Mouse (Mus musculus): Measurements from ENCODE around the gene Etl4.

DNA sequence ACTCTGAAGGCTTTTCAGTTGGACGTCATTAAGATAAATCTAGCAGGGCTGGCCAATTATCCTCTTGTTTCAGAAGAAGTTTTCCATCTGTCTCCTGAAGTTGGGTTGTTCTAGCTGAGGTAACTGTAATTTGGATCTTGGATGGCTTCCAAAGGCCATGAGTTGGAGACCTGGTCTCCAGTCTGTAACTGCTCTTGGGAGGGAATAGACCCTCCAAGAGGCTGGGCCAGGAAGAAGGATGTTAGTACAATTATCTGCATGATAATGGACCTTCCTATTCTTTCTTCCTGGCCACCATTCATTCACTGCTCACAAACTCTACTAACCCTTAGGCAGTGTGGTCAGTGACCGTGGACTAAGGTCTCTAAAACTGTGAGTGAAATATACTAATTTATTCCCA, 684.5 kb downstream of the Etl4 start:
- TF ChIP-seq EP300 (IDR thresholded peaks at IDR 0.05; ENCODE audit: low read depth in 1 of 2, low read length in 2 of 2) = no peak
- no peak for TF ChIP-seq POLR2A (IDR thresholded peaks at IDR 0.05; ENCODE audit: control insufficient read depth in 1 of 2, insufficient read depth in 1 of 2, low read depth in 1 of 2, low read length in 2 of 2, poor library complexity in 1 of 2)
- TF ChIP-seq CTCF (IDR thresholded peaks at IDR 0.05 in 2 of 3, conservative IDR thresholded peaks at IDR 0.05 in 1 of 3; ENCODE audit: control insufficient read depth in 1 of 3, insufficient read depth in 1 of 3, low read depth in 2 of 3, low read length in 3 of 3, poor library complexity in 1 of 3, severe bottlenecking in 1 of 3) = no peak
- no peak for TF ChIP-seq TCF12 (IDR thresholded peaks at IDR 0.05; ENCODE audit: low read depth, low read length)
- no peak for TF ChIP-seq MEF2A (IDR thresholded peaks at IDR 0.05; ENCODE audit: extremely low read depth, insufficient replicate concordance, low read depth, low read length, poor library complexity, severe bottlenecking)
